Mouse (Mus musculus): ENCODE results near the gene Coq10b.
"Not testable (repeated sequence)": the region's sequence is repeated elsewhere in the genome, so short reads cannot be mapped to it uniquely, and the experiment has no call there.

Coq10b gene

GRCm38 (mm10) chr1:55055322-55056115, 2.9 kb downstream of the Coq10b start:
- DNase-seq (ENCODE audit: low read depth, low spot score): no peak

- not testable (repeated sequence) for DNase-seq (ENCODE audit: low read depth, low spot score)
Measured at GRCm38 (mm10) chr1:55058383-55058782, 5.8 kb downstream of the Coq10b start.

DNA sequence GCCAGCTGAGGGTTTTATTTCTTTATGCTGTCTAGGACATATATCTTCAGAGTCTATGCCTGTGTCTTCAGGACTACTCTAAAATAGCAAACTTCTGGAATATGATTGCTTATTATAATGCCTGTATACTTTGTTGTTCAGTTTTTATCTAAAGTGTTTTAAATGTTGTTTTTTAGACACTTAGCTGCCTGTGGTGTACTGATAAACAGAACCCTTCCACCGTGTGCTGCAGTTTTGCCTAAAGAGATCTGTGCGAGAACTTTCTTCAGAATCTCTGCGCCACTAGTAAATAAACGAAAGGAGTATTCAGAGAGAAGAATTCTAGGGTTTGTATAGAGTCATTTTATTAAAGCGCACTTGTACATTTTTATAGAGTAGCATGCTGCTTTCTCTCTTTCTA, 8.5 kb downstream of the Coq10b start:
- no peak for DNase-seq (ENCODE audit: low read depth, low spot score)

GRCm38 (mm10) chr1:55061772-55062171, 9.2 kb downstream of the Coq10b start:
- DNase-seq (ENCODE audit: low read depth, low spot score): no peak

DNA sequence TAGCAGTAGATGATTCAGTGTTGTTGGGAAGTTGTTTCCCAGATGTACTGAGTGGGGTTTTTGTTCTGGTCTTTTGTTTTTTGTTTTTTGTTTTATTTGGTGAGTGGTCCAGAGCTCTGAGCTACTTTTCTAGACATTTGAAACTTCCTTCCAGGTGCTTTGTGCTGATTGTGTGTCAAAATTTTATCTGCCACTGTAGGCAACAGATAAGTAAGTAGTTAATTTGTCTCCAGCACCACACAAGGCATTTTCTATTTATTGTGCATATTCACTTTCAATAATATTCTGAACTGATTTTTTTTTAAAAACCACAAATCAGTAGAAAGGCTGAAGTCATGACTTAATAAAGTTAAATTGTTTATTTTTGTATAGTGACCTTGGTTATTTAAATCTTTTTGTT, 19.8 kb downstream of the Coq10b start:
- DNase-seq (ENCODE audit: low read depth, low spot score): not testable (repeated sequence)

- no peak for DNase-seq (ENCODE audit: low read depth, low spot score)
Measured at GRCm38 (mm10) chr1:55074757-55075156, 22.2 kb downstream of the Coq10b start.

DNA sequence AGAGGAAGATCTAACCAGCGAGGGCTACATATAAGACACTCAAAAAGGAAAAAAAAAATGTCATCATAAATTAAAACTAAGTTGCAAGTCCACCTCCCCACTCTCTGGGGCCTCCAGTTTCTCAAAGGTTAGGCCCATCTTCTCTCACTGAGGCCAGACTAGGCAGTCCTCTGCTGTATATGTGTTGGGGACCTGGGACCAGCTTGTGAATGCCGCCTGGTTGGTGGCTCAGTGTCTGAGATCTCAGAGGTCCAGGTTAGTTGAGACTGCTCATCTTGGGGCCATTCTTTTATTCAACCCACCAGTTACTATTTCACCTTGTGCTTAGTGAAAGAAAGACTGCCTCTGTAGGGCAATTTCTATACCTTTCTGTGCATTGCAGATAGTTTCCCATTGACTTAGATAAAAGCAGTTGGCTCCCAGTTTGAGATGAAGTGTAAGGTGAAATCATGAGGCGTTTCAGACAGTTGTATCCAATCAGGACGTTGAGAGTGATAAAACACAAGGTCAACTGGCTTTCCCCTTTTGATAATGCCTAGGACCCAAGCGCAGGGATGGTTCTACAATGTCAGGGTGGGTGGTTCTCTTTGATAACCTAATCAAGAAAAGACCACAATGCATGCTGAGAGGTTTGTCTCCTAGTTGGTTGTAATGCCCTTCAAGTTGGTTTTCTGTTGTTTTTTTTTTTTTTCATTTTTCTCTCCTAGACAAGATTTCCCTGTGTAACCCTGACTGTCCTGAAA, 23.3 kb downstream of the Coq10b start:
- DNase-seq (ENCODE audit: low read depth, low spot score): no peak

- no peak for DNase-seq (ENCODE audit: low read depth, low spot score)
Measured at GRCm38 (mm10) chr1:55076395-55076743, 23.8 kb downstream of the Coq10b start.

DNA sequence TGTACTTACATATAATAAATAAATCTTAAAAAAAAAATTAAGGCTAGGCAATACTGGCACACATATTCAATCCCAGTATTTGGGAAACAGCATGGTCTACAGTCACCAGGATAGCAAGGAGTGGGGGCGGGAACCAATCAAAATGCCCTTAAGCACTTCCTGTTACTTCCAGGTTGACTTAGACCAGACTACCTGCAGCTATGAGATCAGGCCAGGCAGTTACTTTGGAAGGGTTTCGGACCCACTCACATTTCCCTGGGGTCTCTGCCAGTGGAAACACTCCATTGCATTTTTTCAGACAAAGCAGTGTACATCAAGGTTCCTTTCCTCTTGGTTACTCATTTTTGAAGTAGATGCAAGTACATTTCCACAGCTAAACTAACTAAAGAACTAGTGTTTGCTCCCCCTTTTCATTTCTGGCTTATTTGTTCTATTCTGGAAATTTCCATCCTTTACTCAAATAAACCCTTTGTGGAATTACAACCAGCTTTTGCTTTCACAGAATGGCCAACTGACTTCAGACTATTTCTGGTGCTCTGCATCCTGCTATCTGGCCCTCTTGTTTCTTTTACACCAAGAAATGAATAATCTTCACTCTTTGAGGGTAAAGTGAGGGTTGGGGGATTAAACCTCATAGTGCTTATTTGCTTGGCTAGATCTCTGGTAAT, 24.4 kb downstream of the Coq10b start:
- no peak for DNase-seq (ENCODE audit: low read depth, low spot score)

GRCm38 (mm10) chr1:55079677-55080076, 27.1 kb downstream of the Coq10b start:
- no peak for DNase-seq (ENCODE audit: low read depth, low spot score)

DNA sequence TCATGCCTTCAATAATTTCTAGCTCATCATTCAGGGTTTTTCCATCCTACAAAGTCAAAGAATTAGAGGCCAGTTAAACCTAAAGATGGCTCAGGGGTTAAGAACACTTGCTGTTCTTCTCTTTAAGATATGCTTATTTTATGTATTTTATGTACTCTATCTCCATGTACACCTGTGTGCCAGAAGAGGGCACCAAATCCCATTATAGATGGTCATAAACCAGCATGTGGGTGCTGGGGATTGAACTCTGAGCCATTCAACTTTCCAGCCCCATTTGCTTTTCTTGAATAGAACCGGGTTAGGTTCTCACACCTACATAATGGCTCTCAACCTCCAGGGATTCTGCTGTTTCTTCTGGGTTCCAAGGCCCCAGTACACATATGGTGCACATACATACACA, 29.5 kb downstream of the Coq10b start:
- no peak for DNase-seq (ENCODE audit: low read depth, low spot score)

DNA sequence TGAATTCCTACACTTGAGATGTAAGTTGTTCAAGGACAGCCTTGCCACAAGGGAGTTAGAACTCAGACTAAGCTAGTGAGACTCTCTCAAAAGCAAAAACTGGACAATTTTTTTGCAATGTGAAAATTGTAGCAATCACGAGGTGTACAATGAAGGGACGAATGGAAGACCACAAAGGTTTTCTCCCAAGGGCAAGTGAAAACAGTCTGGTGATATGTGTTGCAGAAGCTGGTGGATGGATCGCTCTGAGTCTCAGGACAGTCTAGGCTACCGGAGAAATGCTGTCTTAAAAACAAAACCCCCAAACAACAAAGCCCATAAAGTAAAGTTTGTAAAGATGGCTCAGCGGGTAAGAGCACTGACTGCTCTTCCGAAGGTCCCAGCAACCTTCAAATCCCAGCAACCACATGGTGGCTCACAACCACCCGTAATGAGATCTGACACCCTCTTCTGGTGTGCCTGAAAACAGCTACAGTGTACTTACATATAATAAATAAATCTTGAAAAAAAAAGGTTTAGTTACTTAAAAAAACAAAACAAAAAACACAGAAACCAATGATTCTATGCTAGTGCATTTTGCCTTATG, 33.3 kb downstream of the Coq10b start:
- DNase-seq (ENCODE audit: low read depth, low spot score): no peak

- peak; percentile 41 for DNase-seq (ENCODE audit: low read depth, low spot score)
Measured at GRCm38 (mm10) chr1:55086868-55087400, 34.4 kb downstream of the Coq10b start.

DNA sequence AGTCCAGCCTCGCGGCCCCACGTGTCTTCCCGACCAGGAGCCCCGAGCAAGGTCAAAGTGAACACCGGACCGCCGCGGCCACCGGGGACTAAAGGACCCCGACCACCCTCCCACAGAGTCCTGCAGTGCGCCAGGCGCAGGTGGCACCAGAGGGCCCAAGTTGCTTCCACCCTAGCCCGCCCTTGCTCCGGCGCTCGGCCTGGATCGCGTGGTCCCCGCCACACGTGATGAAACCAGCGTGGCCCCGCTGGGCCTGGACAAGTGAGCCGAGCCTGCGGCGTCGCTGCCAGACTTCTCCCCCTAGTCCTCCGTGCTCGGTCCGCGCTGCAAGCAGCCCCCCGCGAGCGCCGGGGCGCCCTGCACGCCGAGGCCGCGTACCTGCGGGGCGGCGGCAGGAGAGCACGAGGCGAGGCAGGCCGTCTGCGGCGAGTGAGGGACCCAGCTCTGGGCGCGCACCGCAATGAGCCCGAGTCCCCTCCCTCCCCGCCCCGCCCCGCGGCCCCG, 34.9 kb downstream of the Coq10b start:
- no peak for DNase-seq (ENCODE audit: low read depth, low spot score)

- DNase-seq (ENCODE audit: low read depth, low spot score): peak; percentile 80
Measured at GRCm38 (mm10) chr1:55087932-55088610, 35.5 kb downstream of the Coq10b start, which contains the start of the genes Hspe1 and Hspd1. Gene Hspe1 (plus strand): TSS chr1:55088132. Gene Hspd1 (minus strand): TSS chr1:55088243.

DNA sequence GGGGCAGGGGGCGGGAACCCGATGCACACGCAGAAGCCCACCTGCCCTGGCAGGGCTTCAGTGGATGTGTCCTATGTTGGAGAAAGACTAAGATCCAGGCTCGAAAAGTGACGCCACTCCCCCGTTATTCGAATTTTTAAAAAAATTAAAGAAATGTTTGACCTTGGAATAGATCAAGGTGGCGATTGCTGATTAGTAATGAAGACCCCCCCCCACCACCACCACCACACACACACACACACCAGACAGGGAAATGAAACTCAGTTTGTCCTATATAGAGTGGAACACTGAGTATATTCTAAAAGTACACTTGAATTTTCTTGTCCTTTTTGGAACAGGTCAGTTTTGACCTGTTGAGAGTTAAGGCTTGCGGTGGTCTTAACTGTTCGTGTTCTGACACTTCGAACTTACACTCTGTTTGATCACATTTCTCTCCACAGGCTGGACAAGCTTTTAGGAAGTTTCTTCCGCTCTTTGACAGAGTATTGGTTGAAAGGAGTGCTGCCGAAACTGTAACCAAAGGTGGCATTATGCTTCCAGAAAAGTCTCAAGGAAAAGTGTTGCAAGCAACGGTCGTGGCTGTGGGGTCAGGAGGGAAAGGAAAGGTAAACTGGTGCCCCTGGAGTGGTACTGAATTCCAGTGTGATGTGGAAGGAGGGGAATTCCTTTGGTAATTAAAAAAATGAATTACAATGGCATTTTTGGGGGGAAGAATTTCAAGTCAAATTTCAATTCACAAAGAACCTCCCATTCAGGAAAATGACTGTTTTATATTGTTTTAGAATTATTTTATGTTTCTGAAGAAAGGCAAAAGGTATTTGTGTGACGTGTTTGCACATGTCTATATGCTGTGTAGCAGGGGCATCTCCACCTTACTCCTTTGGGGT, 36.3 kb downstream of the Coq10b start:
- no peak for DNase-seq (ENCODE audit: low read depth, low spot score)

GRCm38 (mm10) chr1:55089498-55090064, 37.0 kb downstream of the Coq10b start:
- DNase-seq (ENCODE audit: low read depth, low spot score): no peak

GRCm38 (mm10) chr1:55092056-55092455, 39.5 kb downstream of the Coq10b start:
- DNase-seq (ENCODE audit: low read depth, low spot score): no peak

GRCm38 (mm10) chr1:55092469-55092868, 39.9 kb downstream of the Coq10b start:
- no peak for DNase-seq (ENCODE audit: low read depth, low spot score)

Measured in c-Kit-negative CD71-positive TER-119-positive erythroid progenitor cells, embryonic 14.5 days (primary cell).